ENCODE assay signal across 7 mouse cellular contexts in genomic region chr17:23676473-23677031, GRCm38 (mm10). TPM values are rescaled to one million over a fixed set of nuclear protein-coding genes. Genes with fewer than 3 reads are reported as not detected.
A peak's percentile ranks its signal among the peaks of the same experiment; 100 is the strongest.
DNase-seq lines count a peak whose midpoint lies in the region; ATAC-seq and TF ChIP-seq lines count a peak whose summit lies in the region.

No protein-coding gene starts in this region.

- peak overlapping the region; percentile 69 for H3K4me2 ChIP-seq in CH12.LX (ENCODE audit: insufficient read depth, low read depth, poor library complexity, severe bottlenecking)
- H3K4me2 ChIP-seq in embryonic facial prominence, embryonic 11.5 days (ENCODE audit: low read depth, low read length), result peak overlapping the region; percentile 92
- H3K4me2 ChIP-seq in heart, embryonic 16.5 days (ENCODE audit: low read depth, low read length), result peak overlapping the region; percentile 92
- peak overlapping the region; percentile 97 for H3K4me2 ChIP-seq in limb, embryonic 12.5 days
- H3K4me2 ChIP-seq in midbrain, postnatal 0 days (ENCODE audit: low read depth, low read length, poor library complexity, severe bottlenecking), result peak overlapping the region; percentile 96

- in situ Hi-C loops in CH12.LX (cut with MboI; ENCODE audit: low pct_ligation_motif_present, low pct_unique_long_range_greater_than_20kb, low sequenced_read_pairs), result loop anchor here (10.0 kb wide), 1 partner anchor 48 kb away; the partner anchor contains the start of genes 1520401A03Rik and Pkmyt1

- no peaks in the 10 kb centered on the region for H3K36me3 ChIP-seq in CH12.LX (replicated peaks in 1 of 2; ENCODE audit: control insufficient read depth in 1 of 2, insufficient read depth in 1 of 2, low read length in 1 of 2)
- H3K36me3 ChIP-seq in embryonic facial prominence, embryonic 11.5 days (replicated peaks; ENCODE audit: control insufficient read depth, insufficient read depth, low read depth, low read length), result no peaks in the 10 kb centered on the region
- H3K36me3 ChIP-seq in heart, embryonic 16.5 days (ENCODE audit: control insufficient read depth, insufficient read depth), result no peaks in the 10 kb centered on the region
- H3K36me3 ChIP-seq in limb, embryonic 12.5 days, result no peaks in the 10 kb centered on the region
- no peaks in the 10 kb centered on the region for H3K36me3 ChIP-seq in midbrain, postnatal 0 days (ENCODE audit: insufficient read depth, low read length)

- TF ChIP-seq POLR2A in CH12.LX (IDR thresholded peaks at IDR 0.05; ENCODE audit: low read depth, low read length), result no peak

- ATAC-seq in embryonic facial prominence, embryonic 11.5 days (replicated peaks; ENCODE audit: insufficient number of reproducible peaks, low FRiP score, low TSS enrichment, low read depth), result no peak
- ATAC-seq in heart, embryonic 16.5 days (replicated peaks; ENCODE audit: extremely low read depth, insufficient read depth, low FRiP score), result peak; percentile 33
- ATAC-seq in limb, embryonic 12.5 days (ENCODE audit: insufficient number of reproducible peaks, insufficient read depth, low FRiP score, low TSS enrichment, low read depth), result no peak
- no peak for ATAC-seq in midbrain, postnatal 0 days (ENCODE audit: low FRiP score)

- no peaks in the 10 kb centered on the region for H3K79me2 ChIP-seq in CH12.LX (replicated peaks; ENCODE audit: control insufficient read depth, extremely low read depth, insufficient read depth, poor library complexity, severe bottlenecking)

- dilution Hi-C loops in CH12.LX (cut with MboI; ENCODE audit: extremely low pct_ligation_motif_present, extremely low pct_unique_long_range_greater_than_20kb, low sequenced_read_pairs), result no loop called here

- H3K27me3 ChIP-seq in CH12.LX (replicated peaks), result peaks cover 47% of the 10 kb centered on the region
- peaks cover 31% of the 10 kb centered on the region for H3K27me3 ChIP-seq in embryonic facial prominence, embryonic 11.5 days (ENCODE audit: control insufficient read depth, insufficient read depth, low read length)
- peaks cover 33% of the 10 kb centered on the region for H3K27me3 ChIP-seq in heart, embryonic 16.5 days (ENCODE audit: control insufficient read depth, insufficient read depth, low read length)
- H3K27me3 ChIP-seq in limb, embryonic 12.5 days, result peaks cover 63% of the 10 kb centered on the region
- peaks cover 28% of the 10 kb centered on the region for H3K27me3 ChIP-seq in midbrain, postnatal 0 days (ENCODE audit: insufficient read depth, low read length)

- DNase-seq in CH12.LX (ENCODE audit: extremely low read depth), result no peak
- peak; percentile 96 for DNase-seq in Muller cell, postnatal 12 days (ENCODE audit: inconsistent ontology term)
- no peak for DNase-seq in embryonic facial prominence, embryonic 11.5 days (ENCODE audit: low spot score)
- no peak for DNase-seq in midbrain, postnatal 0 days (ENCODE audit: low spot score)
- DNase-seq in left cerebral cortex, postnatal 36 days (ENCODE audit: low spot score in 2 of 2), result no peak

- no peak for TF ChIP-seq RAD21 in CH12.LX (IDR thresholded peaks at IDR 0.05; ENCODE audit: low read depth, low read length)

- H3K4me1 ChIP-seq in CH12.LX (ENCODE audit: control insufficient read depth in 1 of 2, insufficient read depth in 2 of 2), result peaks cover 17 to 49% of the 10 kb centered on the region in 2 experiments
- peaks cover 3% of the 10 kb centered on the region; the same call in 1 of the 2 replicates for H3K4me1 ChIP-seq in embryonic facial prominence, embryonic 11.5 days (ENCODE audit: control insufficient read depth, insufficient read depth, low read length)
- peaks cover 35% of the 10 kb centered on the region for H3K4me1 ChIP-seq in heart, embryonic 16.5 days (ENCODE audit: control insufficient read depth, insufficient read depth, low read length)
- H3K4me1 ChIP-seq in limb, embryonic 12.5 days (replicated peaks), result peaks cover 44% of the 10 kb centered on the region
- H3K4me1 ChIP-seq in midbrain, postnatal 0 days (ENCODE audit: insufficient read depth, low read length), result peaks cover 19% of the 10 kb centered on the region

- no peaks in the 10 kb centered on the region for H3K9me3 ChIP-seq in CH12.LX (replicated peaks; ENCODE audit: low read length)
- no peaks in the 10 kb centered on the region for H3K9me3 ChIP-seq in embryonic facial prominence, embryonic 11.5 days (replicated peaks; ENCODE audit: control insufficient read depth, low read length)
- no peaks in the 10 kb centered on the region for H3K9me3 ChIP-seq in heart, embryonic 16.5 days (replicated peaks; ENCODE audit: control insufficient read depth, low read length)
- no peaks in the 10 kb centered on the region for H3K9me3 ChIP-seq in limb, embryonic 12.5 days
- no peaks in the 10 kb centered on the region for H3K9me3 ChIP-seq in midbrain, postnatal 0 days (ENCODE audit: low read length)

- intact Hi-C loops in left cerebral cortex, postnatal 36 days (cut with DNase I), result no loop called here

- no peak for TF ChIP-seq CTCF in CH12.LX (conservative IDR thresholded peaks at IDR 0.05 in 1 of 2, IDR thresholded peaks at IDR 0.05 in 1 of 2; ENCODE audit: low read depth in 2 of 2, low read length in 2 of 2)
- TF ChIP-seq CTCF in midbrain, postnatal 0 days (IDR thresholded peaks at IDR 0.05), result no peak

- H3K27ac ChIP-seq in CH12.LX (ENCODE audit: insufficient read depth, low read depth), result no peak overlapping the region
- H3K27ac ChIP-seq in embryonic facial prominence, embryonic 11.5 days (replicated peaks; ENCODE audit: low read depth, low read length), result no peak overlapping the region
- peak overlapping the region; percentile 94 for H3K27ac ChIP-seq in heart, embryonic 16.5 days (ENCODE audit: low read length)
- no peak overlapping the region for H3K27ac ChIP-seq in limb, embryonic 12.5 days
- H3K27ac ChIP-seq in midbrain, postnatal 0 days (ENCODE audit: low read depth, low read length), result no peak overlapping the region

- no peak for TF ChIP-seq EP300 in CH12.LX (IDR thresholded peaks at IDR 0.05; ENCODE audit: low read length)

- H3K4me3 ChIP-seq in CH12.LX (replicated peaks in 1 of 3; ENCODE audit: low read depth in 2 of 3, low read length in 2 of 3, poor library complexity in 1 of 3), result peak overlapping the region; percentile 51 to 73 (median 66)
- peak overlapping the region; percentile 44 for H3K4me3 ChIP-seq in embryonic facial prominence, embryonic 11.5 days (ENCODE audit: low read depth, low read length)
- peak overlapping the region; percentile 84 for H3K4me3 ChIP-seq in heart, embryonic 16.5 days (ENCODE audit: low read length)
- peak overlapping the region; percentile 49 for H3K4me3 ChIP-seq in limb, embryonic 12.5 days (replicated peaks)
- peak overlapping the region; percentile 43 for H3K4me3 ChIP-seq in midbrain, postnatal 0 days (ENCODE audit: low read depth, low read length)

- peak overlapping the region; percentile 39 for H3K9ac ChIP-seq in CH12.LX (ENCODE audit: insufficient read depth, low read depth)
- H3K9ac ChIP-seq in embryonic facial prominence, embryonic 11.5 days (replicated peaks; ENCODE audit: low read length), result peak overlapping the region; percentile 33
- peak overlapping the region; percentile 91 for H3K9ac ChIP-seq in heart, embryonic 16.5 days (ENCODE audit: low read length)
- peak overlapping the region; percentile 50 for H3K9ac ChIP-seq in limb, embryonic 12.5 days (replicated peaks)
- peak overlapping the region; percentile 42 for H3K9ac ChIP-seq in midbrain, postnatal 0 days (replicated peaks; ENCODE audit: low read length, poor library complexity, severe bottlenecking)

- under 1% methylated on average over 35 of the region's 37 CpGs for WGBS in embryonic facial prominence, embryonic 11.5 days
- under 1% methylated on average over 37 of the region's 37 CpGs for WGBS in heart, embryonic 16.5 days
- under 1% methylated on average over 37 of the region's 37 CpGs for WGBS in limb, embryonic 12.5 days
- WGBS in midbrain, postnatal 0 days, result 2% methylated on average over 36 of the region's 37 CpGs

RNA-seq across cellular contexts. Expression of gene Tnfrsf12a, which starts 0.7 kb away (rescaled TPM):
- total RNA-seq in CH12.LX (2012; rRNA removed), result 4.3 and 5.1 TPM in 2 replicates
- 1.5 and 2.3 TPM in 2 replicates for total RNA-seq in CH12.LX (2014; rRNA removed)
- polyA plus RNA-seq in CH12.LX (2012; ENCODE audit: insufficient read length, low read depth), result 0.64 and 1.2 TPM in 2 replicates
- 5.8 and 6.8 TPM in 2 replicates for polyA plus RNA-seq in embryonic facial prominence, embryonic 11.5 days (2014; fragmentation: Nextera tagmentation; extraction: Ambion mirVana)
- polyA plus RNA-seq in heart, embryonic 16.5 days (2015; fragmentation: Nextera tagmentation; extraction: Ambion mirVana), result 100 and 122 TPM in 2 replicates
- 5.7 and 7.6 TPM in 2 replicates for polyA plus RNA-seq in limb, embryonic 12.5 days (2016; fragmentation: Nextera tagmentation; extraction: Ambion mirVana)
- 3.9 and 4.2 TPM in 2 replicates for total RNA-seq in midbrain, postnatal 0 days (2014; rRNA removed)
- polyA plus RNA-seq in midbrain, postnatal 0 days (2015; fragmentation: Nextera tagmentation; extraction: Ambion mirVana), result 3.3 TPM in 2 replicates
- 1 to 10 TPM; 8.8 to 9.9 TPM for total RNA-seq in left cerebral cortex, postnatal 36 days (2021)

RNA-seq across cellular contexts. Expression of gene Cldn6, which starts 2.5 kb away (rescaled TPM):
- total RNA-seq in CH12.LX (2012; rRNA removed), result not detected in 2 replicates
- not detected in 2 replicates for total RNA-seq in CH12.LX (2014; rRNA removed)
- not detected in 2 replicates for polyA plus RNA-seq in CH12.LX (2012; ENCODE audit: insufficient read length, low read depth)
- 48.9 and 54.7 TPM in 2 replicates for polyA plus RNA-seq in embryonic facial prominence, embryonic 11.5 days (2014; fragmentation: Nextera tagmentation; extraction: Ambion mirVana)
- 1.7 and 15.9 TPM in 2 replicates for polyA plus RNA-seq in heart, embryonic 16.5 days (2015; fragmentation: Nextera tagmentation; extraction: Ambion mirVana)
- polyA plus RNA-seq in limb, embryonic 12.5 days (2016; fragmentation: Nextera tagmentation; extraction: Ambion mirVana), result 19.9 and 22.7 TPM in 2 replicates
- total RNA-seq in midbrain, postnatal 0 days (2014; rRNA removed), result 0.60 and 0.99 TPM in 2 replicates
- 0.31 and 0.56 TPM in 2 replicates for polyA plus RNA-seq in midbrain, postnatal 0 days (2015; fragmentation: Nextera tagmentation; extraction: Ambion mirVana)
- total RNA-seq in left cerebral cortex, postnatal 36 days (2021), result not detected

RNA-seq across cellular contexts. Expression of gene Thoc6, which starts 2.9 kb away (rescaled TPM):
- 40.1 and 41.4 TPM in 2 replicates for total RNA-seq in CH12.LX (2012; rRNA removed)
- 31.5 and 37.9 TPM in 2 replicates for total RNA-seq in CH12.LX (2014; rRNA removed)
- polyA plus RNA-seq in CH12.LX (2012; ENCODE audit: insufficient read length, low read depth), result 34.8 and 37.4 TPM in 2 replicates
- 49.3 and 55.6 TPM in 2 replicates for polyA plus RNA-seq in embryonic facial prominence, embryonic 11.5 days (2014; fragmentation: Nextera tagmentation; extraction: Ambion mirVana)
- polyA plus RNA-seq in heart, embryonic 16.5 days (2015; fragmentation: Nextera tagmentation; extraction: Ambion mirVana), result 38.7 and 39.1 TPM in 2 replicates
- polyA plus RNA-seq in limb, embryonic 12.5 days (2016; fragmentation: Nextera tagmentation; extraction: Ambion mirVana), result 55.1 and 56.3 TPM in 2 replicates
- total RNA-seq in midbrain, postnatal 0 days (2014; rRNA removed), result 16.7 and 21.5 TPM in 2 replicates
- 21.1 and 23.2 TPM in 2 replicates for polyA plus RNA-seq in midbrain, postnatal 0 days (2015; fragmentation: Nextera tagmentation; extraction: Ambion mirVana)
- total RNA-seq in left cerebral cortex, postnatal 36 days (2021), result 1 to 10 TPM; 5.3 to 7.0 TPM

RNA-seq across cellular contexts. Expression of gene Hcfc1r1, which starts 3.2 kb away (rescaled TPM):
- total RNA-seq in CH12.LX (2012; rRNA removed) (7.3 and 8.9 TPM in 2 replicates), CH12.LX (2014; rRNA removed) (3.9 and 6.0 TPM in 2 replicates)
- polyA plus RNA-seq in CH12.LX (2012; ENCODE audit: insufficient read length, low read depth), result 17.4 and 26.5 TPM in 2 replicates
- polyA plus RNA-seq in embryonic facial prominence, embryonic 11.5 days (2014; fragmentation: Nextera tagmentation; extraction: Ambion mirVana), result 47.9 and 50.5 TPM in 2 replicates
- 214 and 247 TPM in 2 replicates for polyA plus RNA-seq in heart, embryonic 16.5 days (2015; fragmentation: Nextera tagmentation; extraction: Ambion mirVana)
- polyA plus RNA-seq in limb, embryonic 12.5 days (2016; fragmentation: Nextera tagmentation; extraction: Ambion mirVana), result 48.6 and 51.7 TPM in 2 replicates
- total RNA-seq in midbrain, postnatal 0 days (2014; rRNA removed), result 87.3 and 194 TPM in 2 replicates
- polyA plus RNA-seq in midbrain, postnatal 0 days (2015; fragmentation: Nextera tagmentation; extraction: Ambion mirVana), result 210 and 212 TPM in 2 replicates
- 100 to 1,000 TPM; 126 to 137 TPM for total RNA-seq in left cerebral cortex, postnatal 36 days (2021)

RNA-seq across cellular contexts. Expression of gene Cldn9, which starts 7.3 kb away (rescaled TPM):
- 0.08 TPM in 1 of 2 replicates, not detected in the other for total RNA-seq in CH12.LX (2012; rRNA removed)
- total RNA-seq in CH12.LX (2014; rRNA removed), result not detected in 2 replicates
- not detected in 2 replicates for polyA plus RNA-seq in CH12.LX (2012; ENCODE audit: insufficient read length, low read depth)
- polyA plus RNA-seq in embryonic facial prominence, embryonic 11.5 days (2014; fragmentation: Nextera tagmentation; extraction: Ambion mirVana), result 8.7 and 15.5 TPM in 2 replicates
- 0.22 and 0.84 TPM in 2 replicates for polyA plus RNA-seq in heart, embryonic 16.5 days (2015; fragmentation: Nextera tagmentation; extraction: Ambion mirVana)
- 5.6 and 6.4 TPM in 2 replicates for polyA plus RNA-seq in limb, embryonic 12.5 days (2016; fragmentation: Nextera tagmentation; extraction: Ambion mirVana)
- total RNA-seq in midbrain, postnatal 0 days (2014; rRNA removed), result 0.19 and 0.55 TPM in 2 replicates
- polyA plus RNA-seq in midbrain, postnatal 0 days (2015; fragmentation: Nextera tagmentation; extraction: Ambion mirVana), result 0.25 TPM in 1 of 2 replicates, not detected in the other
- total RNA-seq in left cerebral cortex, postnatal 36 days (2021), result under 1 TPM in 1 of 2 experiments, not detected in 1; 0.30 TPM

Comparison
In these comparisons a context has a peak if more than half of its experiments do, and no peak if none do; other contexts are left out.
1. H3K9ac ChIP-seq: peak in every context shown above with its lines; median percentile 91 in heart, embryonic 16.5 days; 50 in limb, embryonic 12.5 days; 42 in midbrain, postnatal 0 days; 39 in CH12.LX; 33 in embryonic facial prominence, embryonic 11.5 days.
2. RNA of gene Tnfrsf12a, which starts 0.7 kb away (polyA plus RNA-seq): 100 to 122 TPM in heart, embryonic 16.5 days; 5.8 to 6.8 TPM in embryonic facial prominence, embryonic 11.5 days, 5.7 to 7.6 TPM in limb, embryonic 12.5 days, 3.3 TPM in midbrain, postnatal 0 days and 0.64 to 1.2 TPM in CH12.LX; every median in the first group is over 10 times any median in the second.
3. Peak in every context shown above with its lines, with median percentiles within 50 percentile points of each other: H3K4me2 ChIP-seq and H3K4me3 ChIP-seq.